Mouse (Mus musculus): Measurements from ENCODE around the gene Ssh2. TPM values are rescaled to one million over a fixed set of nuclear protein-coding genes. Genes with fewer than 3 reads are reported as not detected.
A peak's percentile ranks its signal among the peaks of the same experiment; 100 is the strongest.

Ssh2 gene
- total RNA-seq, 1 experiment, result 7.7 TPM

GRCm38 (mm10) chr11:77505291-77505980 is 289.3 kb downstream of the Ssh2 start:
- H3K4me1 ChIP-seq (ENCODE audit: control insufficient read depth in 2 of 2, insufficient read depth in 2 of 2, low read length in 2 of 2, poor library complexity in 1 of 2), result peaks cover 0 to 33% of the 10 kb centered on the region in 2 experiments; a peak in 3 of 4 replicates
- H3K4me3 ChIP-seq (ENCODE audit: insufficient read depth in 1 of 2, low read depth in 1 of 2, low read length in 2 of 2, poor library complexity in 1 of 2, severe bottlenecking in 1 of 2), result no peak overlapping the region
- in situ Hi-C loops (cut with MboI; ENCODE audit: low sequenced_read_pairs in 2 of 2, unreplicated experiment in 2 of 2), result no loop called here
- TF ChIP-seq HCFC1 (IDR thresholded peaks at IDR 0.05; ENCODE audit: borderline replicate concordance, insufficient read depth, low read length), result no peak
- TF ChIP-seq ZC3H11A (IDR thresholded peaks at IDR 0.05; ENCODE audit: borderline replicate concordance, low read depth, low read length), result no peak
- no peak for TF ChIP-seq MAFK (IDR thresholded peaks at IDR 0.05; ENCODE audit: insufficient read depth, low read depth, low read length)
- no peak for TF ChIP-seq ZNF384 (IDR thresholded peaks at IDR 0.05; ENCODE audit: low read depth, low read length)
- TF ChIP-seq CHD2 (IDR thresholded peaks at IDR 0.05; ENCODE audit: low read depth, low read length), result no peak
- H3K27ac ChIP-seq (ENCODE audit: insufficient read depth, low read depth, low read length, poor library complexity, severe bottlenecking), result no peak overlapping the region
- no peaks in the 10 kb centered on the region for H3K9me3 ChIP-seq (ENCODE audit: control insufficient read depth, insufficient read depth, low read depth, low read length)
- DNase-seq (ENCODE audit: low read depth, low spot score), result no peak
- H3K9ac ChIP-seq (ENCODE audit: insufficient read depth, low read depth, low read length, poor library complexity, severe bottlenecking), result no peak overlapping the region
- peaks cover 58% of the 10 kb centered on the region for H3K36me3 ChIP-seq (ENCODE audit: control insufficient read depth, insufficient read depth, low read length, poor library complexity, severe bottlenecking)

GRCm38 (mm10) chr11:77506273-77506672 is 290.2 kb downstream of the Ssh2 start:
- Histone ChIP-seq H3K4me3 (ENCODE audit: insufficient read depth in 1 of 2, low read depth in 1 of 2, low read length in 2 of 2, poor library complexity in 1 of 2, severe bottlenecking in 1 of 2) (no peak overlapping the region), H3K36me3 (ENCODE audit: control insufficient read depth, insufficient read depth, low read length, poor library complexity, severe bottlenecking) (peaks cover 50% of the 10 kb centered on the region), H3K27ac (ENCODE audit: insufficient read depth, low read depth, low read length, poor library complexity, severe bottlenecking) (no peak overlapping the region), H3K9me3 (ENCODE audit: control insufficient read depth, insufficient read depth, low read depth, low read length) (no peaks in the 10 kb centered on the region), H3K4me1 (ENCODE audit: control insufficient read depth in 2 of 2, insufficient read depth in 2 of 2, low read length in 2 of 2, poor library complexity in 1 of 2) (peaks cover 0 to 26% of the 10 kb centered on the region in 2 experiments; a peak in 3 of 4 replicates), H3K9ac (ENCODE audit: insufficient read depth, low read depth, low read length, poor library complexity, severe bottlenecking) (no peak overlapping the region)
- in situ Hi-C loops (cut with MboI; ENCODE audit: low sequenced_read_pairs in 2 of 2, unreplicated experiment in 2 of 2), result no loop called here
- TF ChIP-seq ZNF384 (IDR thresholded peaks at IDR 0.05; ENCODE audit: low read depth, low read length) (no peak), MAFK (IDR thresholded peaks at IDR 0.05; ENCODE audit: insufficient read depth, low read depth, low read length) (peak; percentile 63; the same call in 1 of the 2 replicates), ZC3H11A (IDR thresholded peaks at IDR 0.05; ENCODE audit: borderline replicate concordance, low read depth, low read length) (no peak)
- no peak for DNase-seq (ENCODE audit: low read depth, low spot score)

GRCm38 (mm10) chr11:77506941-77507340 is 290.9 kb downstream of the Ssh2 start:
- no peak for TF ChIP-seq ZNF384 (IDR thresholded peaks at IDR 0.05; ENCODE audit: low read depth, low read length)
- no peak for TF ChIP-seq ZC3H11A (IDR thresholded peaks at IDR 0.05; ENCODE audit: borderline replicate concordance, low read depth, low read length)
- no peak for TF ChIP-seq CHD2 (IDR thresholded peaks at IDR 0.05; ENCODE audit: low read depth, low read length)
- TF ChIP-seq HCFC1 (IDR thresholded peaks at IDR 0.05; ENCODE audit: borderline replicate concordance, insufficient read depth, low read length), result no peak
- no peak for TF ChIP-seq MAFK (IDR thresholded peaks at IDR 0.05; ENCODE audit: insufficient read depth, low read depth, low read length)
- Histone ChIP-seq H3K36me3 (ENCODE audit: control insufficient read depth, insufficient read depth, low read length, poor library complexity, severe bottlenecking) (peaks cover 47% of the 10 kb centered on the region), H3K4me1 (ENCODE audit: control insufficient read depth in 2 of 2, insufficient read depth in 2 of 2, low read length in 2 of 2, poor library complexity in 1 of 2) (peaks cover 0 to 25% of the 10 kb centered on the region in 2 experiments; a peak in 3 of 4 replicates), H3K9ac (ENCODE audit: insufficient read depth, low read depth, low read length, poor library complexity, severe bottlenecking) (no peak overlapping the region), H3K9me3 (ENCODE audit: control insufficient read depth, insufficient read depth, low read depth, low read length) (no peaks in the 10 kb centered on the region), H3K4me3 (ENCODE audit: insufficient read depth in 1 of 2, low read depth in 1 of 2, low read length in 2 of 2, poor library complexity in 1 of 2, severe bottlenecking in 1 of 2) (no peak overlapping the region), H3K27ac (ENCODE audit: insufficient read depth, low read depth, low read length, poor library complexity, severe bottlenecking) (no peak overlapping the region)
- DNase-seq (ENCODE audit: low read depth, low spot score), result no peak
- in situ Hi-C loops (cut with MboI; ENCODE audit: low sequenced_read_pairs in 2 of 2, unreplicated experiment in 2 of 2), result no loop called here

- TF ChIP-seq ZC3H11A (IDR thresholded peaks at IDR 0.05; ENCODE audit: borderline replicate concordance, low read depth, low read length), result no peak
- no peak for TF ChIP-seq MAFK (IDR thresholded peaks at IDR 0.05; ENCODE audit: insufficient read depth, low read depth, low read length)
- no peak for TF ChIP-seq ZNF384 (IDR thresholded peaks at IDR 0.05; ENCODE audit: low read depth, low read length)
- TF ChIP-seq CHD2 (IDR thresholded peaks at IDR 0.05; ENCODE audit: low read depth, low read length), result no peak
- no peak for TF ChIP-seq HCFC1 (IDR thresholded peaks at IDR 0.05; ENCODE audit: borderline replicate concordance, insufficient read depth, low read length)
- in situ Hi-C loops (cut with MboI; ENCODE audit: low sequenced_read_pairs in 2 of 2, unreplicated experiment in 2 of 2), result no loop called here
- H3K27ac ChIP-seq (ENCODE audit: insufficient read depth, low read depth, low read length, poor library complexity, severe bottlenecking), result no peak overlapping the region
- no peak for DNase-seq (ENCODE audit: low read depth, low spot score)
- no peak overlapping the region for H3K9ac ChIP-seq (ENCODE audit: insufficient read depth, low read depth, low read length, poor library complexity, severe bottlenecking)
- peaks cover 45% of the 10 kb centered on the region for H3K36me3 ChIP-seq (ENCODE audit: control insufficient read depth, insufficient read depth, low read length, poor library complexity, severe bottlenecking)
- H3K9me3 ChIP-seq (ENCODE audit: control insufficient read depth, insufficient read depth, low read depth, low read length), result no peaks in the 10 kb centered on the region
- no peak overlapping the region for H3K4me3 ChIP-seq (ENCODE audit: insufficient read depth in 1 of 2, low read depth in 1 of 2, low read length in 2 of 2, poor library complexity in 1 of 2, severe bottlenecking in 1 of 2)
- H3K4me1 ChIP-seq (ENCODE audit: control insufficient read depth in 2 of 2, insufficient read depth in 2 of 2, low read length in 2 of 2, poor library complexity in 1 of 2), result peaks cover 0 to 25% of the 10 kb centered on the region in 2 experiments
Measured at GRCm38 (mm10) chr11:77507426-77507825, 291.3 kb downstream of the Ssh2 start.

All from ES-E14 (cell line).